Mouse (Mus musculus) olfactory bulb, adult 2 months (tissue): ENCODE measurements at regions not wholly inside any gene's neighbourhood (a gene's known extent, or its start where the extent isn't known, plus 50 kb on each side); places are given as distances from the start of the nearest gene placed in this dataset.

Experiments
- CTCF ChIP-seq: fragments of 200-500 bp; IDR thresholded peaks from 2 replicates; pipeline ENCODE4 v1.5.1; 2012; ENCODE audit warnings: low read depth, mild to moderate bottlenecking, low read length, moderate library complexity; ENCODE audit not compliant: insufficient read depth
- POLR2A ChIP-seq: fragments of 200-500 bp; IDR thresholded peaks from 2 replicates; pipeline ENCODE4 v1.6.1; 2012; ENCODE audit warnings: mild to moderate bottlenecking, low read depth, low read length, moderate library complexity; ENCODE audit not compliant: insufficient read depth

- no peak for TF ChIP-seq CTCF
- no peak for TF ChIP-seq POLR2A
These were observed 65.2 kb downstream of the Cstad start for GRCm38 (mm10) chr2:30659836-30660612.
